Mouse (Mus musculus) Patski (cell line): Measurements from ENCODE around the gene Vma21-ps. TPM values are rescaled to one million over a fixed set of nuclear protein-coding genes. Genes with fewer than 3 reads are reported as not detected.
"Not testable (repeated sequence)": the region's sequence is repeated elsewhere in the genome, so short reads cannot be mapped to it uniquely, and the experiment has no call there.

Source experiments
- ATAC-seq: fragments of 100-300 bp; one replicate; pipeline ENCODE4 v1.8.0; 2021
- CTCF ChIA-PET: fragments of 350-600 bp; sonication (Branson Sonifier 250); formaldehyde crosslinking; loops from one replicate; lab custom pipeline; 2022; ENCODE audit warnings: inconsistent platforms; lab: Charles Lee
- POLR2A ChIA-PET: fragments of 350-600 bp; sonication (Branson Sonifier 250); formaldehyde crosslinking; loops from one replicate; lab custom pipeline; 2022; ENCODE audit warnings: antibody characterized with exemption, inconsistent platforms; lab: Charles Lee
- DNase-seq: peaks from one replicate; pipeline ENCODE4 v3.0.0-alpha.2; 2011; ENCODE audit warnings: low read depth, low spot score
- H3K27me3 ChIP-seq: fragments of 371-371 bp; one replicate; pipeline ENCODE4 v1.5.1; 2021
- CTCF ChIP-seq: fragments of 100-300 bp; IDR thresholded peaks from one replicate; pipeline ENCODE4 v1.5.1; 2021
- in situ Hi-C: fragments of 300-500 bp; cut with MboI; formaldehyde crosslinking; loops from 3 replicates; pipeline ENCODE4 v1.11.1; 2018; ENCODE audit warnings: low pct_unique_long_range_greater_than_20kb, mixed read lengths
- polyA plus RNA-seq: library from polyadenylated mRNA; unstranded; gene quantifications from one replicate; pipeline ENCODE4 v1.2.3, GENCODE M21; 2021

Vma21-ps gene
- 0.40 TPM for polyA plus RNA-seq

DNA sequence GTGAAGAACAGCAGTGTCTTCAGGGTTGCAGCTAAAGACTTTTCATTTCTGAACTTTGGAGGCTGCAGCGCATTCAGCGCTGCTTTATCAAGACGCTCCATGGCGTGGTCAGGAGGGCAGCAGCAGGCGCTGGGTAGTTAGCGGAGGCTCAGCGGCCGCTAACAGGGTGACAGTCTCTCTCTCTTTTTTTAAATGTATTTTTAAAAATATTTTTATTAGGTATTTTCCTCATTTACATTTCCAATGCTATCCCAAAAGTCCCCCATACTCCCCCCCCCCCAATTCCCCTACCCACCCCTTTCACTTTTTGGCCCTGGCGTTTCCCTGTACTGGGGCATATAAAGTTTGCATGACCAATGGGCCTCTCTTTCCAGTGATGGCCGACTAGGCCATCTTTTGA, at the start of gene Vma21-ps:
TSS of gene Vma21-ps (minus strand) at position 101 of the 400 bp plus-strand sequence.
- CTCF ChIA-PET, H3K27me3 ChIP-seq, DNase-seq, in situ Hi-C loops, POLR2A ChIA-PET, ATAC-seq: not testable (repeated sequence)

DNA sequence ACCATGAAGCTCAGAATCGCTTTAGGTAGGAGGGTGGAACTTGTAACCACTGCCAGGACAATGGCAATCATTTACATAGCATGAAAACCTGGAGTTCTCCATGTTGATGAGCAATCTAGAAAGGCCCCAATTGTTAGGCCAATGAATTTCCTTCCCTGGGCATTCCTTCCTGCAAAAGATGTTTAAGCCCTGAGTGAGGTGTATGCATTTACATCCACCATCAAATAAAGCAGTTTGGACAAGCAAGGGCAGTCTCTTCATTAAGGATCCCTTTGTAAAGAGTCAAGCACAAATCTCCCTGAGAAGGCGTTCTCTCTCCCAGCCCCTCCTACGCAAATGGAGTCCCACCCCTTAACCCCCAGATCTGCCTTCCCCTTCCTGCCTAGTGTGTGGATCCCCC, 46.0 kb upstream of the Vma21-ps start:
- DNase-seq, result no peak
- no peak for ATAC-seq
- TF ChIP-seq CTCF, result no peak
- H3K27me3 ChIP-seq, result no peaks in the 10 kb centered on the region
- in situ Hi-C loops, result no loop called here
- POLR2A ChIA-PET, result no interaction called here
- CTCF ChIA-PET, result no interaction called here

DNA sequence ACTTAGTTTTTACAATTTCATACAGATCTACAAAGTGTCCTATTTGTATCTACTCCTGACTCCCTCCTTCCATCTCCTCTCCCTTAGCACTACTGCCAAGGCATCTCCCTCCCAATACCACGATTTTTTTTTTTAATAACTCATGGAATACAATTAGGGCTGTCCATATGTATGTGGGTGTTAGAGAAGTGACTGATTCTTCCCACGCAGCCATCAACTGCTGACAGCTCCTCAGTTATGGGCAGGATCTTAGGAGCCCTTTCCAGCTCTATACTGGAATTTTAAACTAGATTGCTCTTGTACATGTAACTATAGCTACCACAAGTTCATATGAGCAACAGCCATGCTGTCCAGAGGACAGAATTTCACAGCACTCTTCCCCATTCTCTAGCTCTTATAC, 33.6 kb upstream of the Vma21-ps start:
- ATAC-seq, result no peak
- no peak for DNase-seq
- TF ChIP-seq CTCF, result no peak
- ChIA-PET POLR2A (no interaction called here), CTCF (interaction anchor here (1.7 kb wide), 1 partner anchor 15 kb away, joined by 4 read pairs; no protein-coding TSS in a partner anchor)
- in situ Hi-C loops, result no loop called here
- H3K27me3 ChIP-seq, result peaks cover 10% of the 10 kb centered on the region

DNA sequence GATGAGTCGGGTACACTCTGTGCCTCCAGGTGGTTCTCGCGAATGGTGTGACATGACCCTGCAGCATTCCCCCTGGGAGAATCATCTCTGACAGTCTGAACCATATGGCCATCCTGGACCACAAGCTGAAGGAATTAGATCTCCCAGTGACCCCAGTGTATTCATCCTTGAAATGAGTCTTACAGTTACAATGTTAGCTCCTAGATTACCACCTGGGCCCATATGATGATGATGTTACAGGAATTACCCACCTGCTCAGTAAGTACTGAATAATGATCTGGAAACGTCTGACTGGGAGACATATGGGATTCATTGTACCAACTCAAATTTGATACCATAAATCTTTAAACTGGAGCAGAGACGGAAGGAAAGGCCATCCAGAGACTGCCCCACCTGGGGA, 29.4 kb upstream of the Vma21-ps start:
- peaks cover 17% of the 10 kb centered on the region for H3K27me3 ChIP-seq
- in situ Hi-C loops, result no loop called here
- CTCF ChIA-PET, result no interaction called here
- ATAC-seq (no peak), DNase-seq (no peak)
- POLR2A ChIA-PET, result no interaction called here
- no peak for TF ChIP-seq CTCF

DNA sequence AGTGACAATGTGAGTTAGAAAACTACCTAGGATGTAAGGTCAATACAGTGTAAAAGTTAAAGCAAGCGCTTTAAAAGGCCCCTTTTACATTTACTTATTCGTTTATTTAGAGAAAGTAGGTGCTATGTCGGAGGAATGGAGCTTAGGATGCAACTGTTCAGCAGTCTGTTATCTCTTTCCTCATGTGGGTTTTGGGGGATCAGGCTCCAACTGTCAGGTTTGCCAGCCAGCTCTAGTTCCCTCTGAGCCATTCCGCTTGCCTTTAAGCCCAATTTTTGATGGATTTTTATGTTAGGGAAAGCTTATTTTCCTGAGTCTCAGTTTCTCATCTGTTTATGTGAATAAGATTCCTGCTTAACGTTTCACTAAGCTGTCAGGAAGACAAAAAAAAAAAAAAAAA, 22.3 kb upstream of the Vma21-ps start:
- peaks cover 18% of the 10 kb centered on the region for H3K27me3 ChIP-seq
- DNase-seq (no peak), ATAC-seq (no peak)
- no peak for TF ChIP-seq CTCF
- CTCF ChIA-PET, result interaction anchor here (1.2 to 1.5 kb wide), 2 partner anchors 11 to 15 kb away, joined by 3 read pairs; no protein-coding TSS in a partner anchor
- in situ Hi-C loops, result no loop called here
- POLR2A ChIA-PET, result no interaction called here

DNA sequence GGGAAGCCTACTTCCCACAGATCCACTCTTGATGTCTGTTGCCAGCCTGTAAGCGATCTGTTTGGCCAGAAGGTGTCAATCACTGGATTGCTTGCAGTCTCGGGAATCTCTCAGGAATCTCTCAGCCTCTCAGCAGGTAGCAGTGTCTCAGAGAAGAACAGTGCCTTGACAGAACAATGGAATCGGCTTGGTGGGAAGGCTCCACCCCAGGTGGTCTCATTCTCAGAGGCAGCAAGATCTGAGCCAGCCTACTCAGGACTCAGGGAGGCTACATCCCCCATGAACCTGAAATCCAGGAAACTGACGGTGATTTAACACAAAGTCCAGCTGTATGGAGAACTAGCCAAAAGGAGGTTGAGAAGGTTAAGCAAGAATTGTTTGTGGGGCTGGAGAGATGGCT, 20.5 kb upstream of the Vma21-ps start:
- ChIA-PET POLR2A (no interaction called here), CTCF (no interaction called here)
- peaks cover 8% of the 10 kb centered on the region for H3K27me3 ChIP-seq
- TF ChIP-seq CTCF, result no peak
- in situ Hi-C loops, result no loop called here
- DNase-seq (no peak), ATAC-seq (no peak)

DNA sequence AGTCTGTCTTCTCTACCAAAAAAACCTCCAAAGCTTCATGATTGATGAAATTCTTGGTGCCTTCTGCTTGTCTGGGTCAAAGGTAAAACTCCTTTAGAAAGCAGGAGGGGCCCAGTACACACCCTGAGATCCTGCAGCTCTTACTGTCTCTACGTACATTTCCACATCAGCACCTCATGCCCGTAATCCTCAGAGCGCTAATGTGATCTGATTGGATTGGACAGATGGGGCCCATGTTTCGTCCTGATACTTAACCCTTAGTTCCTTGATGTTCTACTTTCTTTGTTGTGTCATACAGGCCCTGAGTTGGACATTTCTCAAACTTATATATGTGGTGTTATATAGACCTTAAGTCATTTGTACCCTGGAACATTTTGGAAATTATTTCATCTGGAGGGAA, 9.6 kb downstream of the Vma21-ps start:
- ChIA-PET CTCF (interaction anchor here (1.0 to 1.2 kb wide), 2 partner anchors 9 to 63 kb away, joined by 3 read pairs; no protein-coding TSS in a partner anchor), POLR2A (no interaction called here)
- in situ Hi-C loops, result no loop called here

DNA sequence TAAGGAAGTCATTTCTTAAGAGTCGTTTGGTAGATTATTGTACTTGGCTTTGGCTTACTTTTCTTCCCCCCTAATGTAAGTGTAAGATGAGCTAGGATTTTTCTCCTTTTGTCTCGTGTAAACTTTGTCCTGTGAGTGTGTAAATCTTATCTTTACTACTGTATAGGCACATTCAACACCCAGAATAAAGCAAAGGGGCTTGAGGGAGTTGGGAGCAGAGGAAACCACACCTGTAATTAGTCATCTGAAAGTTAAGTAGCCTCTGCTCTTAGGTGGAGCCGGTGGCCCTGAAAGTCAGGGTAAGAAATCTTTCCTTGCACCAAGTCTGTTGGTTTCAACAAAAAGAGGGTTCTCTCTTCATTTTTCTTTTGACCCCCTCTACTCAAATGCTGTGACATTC, 23.6 kb downstream of the Vma21-ps start:
- ChIA-PET POLR2A (no interaction called here), CTCF (no interaction called here)
- in situ Hi-C loops, result loop anchor here (25.0 kb wide), 1 partner anchor 539 kb away; the partner anchor contains the start of gene Nipsnap3b

More for the DNA sequence above, 9.6 kb downstream of the Vma21-ps start:
- peaks cover 2% of the 10 kb centered on the region for H3K27me3 ChIP-seq
- TF ChIP-seq CTCF, result no peak
- DNase-seq (no peak), ATAC-seq (no peak)

DNA sequence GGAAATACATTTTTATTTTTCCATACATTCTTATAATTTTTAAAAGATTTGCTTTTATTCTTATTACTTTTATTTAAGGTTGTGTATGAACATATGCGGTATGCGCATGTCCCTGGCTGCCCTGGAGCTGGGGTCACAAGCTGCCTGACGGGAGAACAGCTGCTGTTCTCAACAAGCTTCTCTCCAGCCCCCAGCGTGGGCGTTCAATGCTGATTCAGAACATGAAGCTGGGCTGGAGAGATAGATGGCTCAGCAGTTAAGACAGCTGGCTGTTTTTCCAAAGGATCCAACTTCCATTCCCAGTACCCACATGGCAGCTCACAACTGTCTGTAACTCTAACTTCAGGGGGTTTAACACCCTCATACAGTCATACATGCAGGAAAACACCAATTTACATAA, 35.7 kb downstream of the Vma21-ps start:
- ChIA-PET POLR2A (no interaction called here), CTCF (interaction anchor here (3.4 kb wide), 1 partner anchor 10 kb away, joined by 13 read pairs; no protein-coding TSS in a partner anchor)
- no peak for TF ChIP-seq CTCF
- ATAC-seq (no peak), DNase-seq (no peak)
- no peaks in the 10 kb centered on the region for H3K27me3 ChIP-seq
- in situ Hi-C loops, result loop anchor here (25.0 kb wide), 1 partner anchor 551 kb away; the partner anchor contains the start of gene Nipsnap3b

More for the DNA sequence above, 23.6 kb downstream of the Vma21-ps start:
- DNase-seq (no peak), ATAC-seq (no peak)
- no peak for TF ChIP-seq CTCF
- no peaks in the 10 kb centered on the region for H3K27me3 ChIP-seq

DNA sequence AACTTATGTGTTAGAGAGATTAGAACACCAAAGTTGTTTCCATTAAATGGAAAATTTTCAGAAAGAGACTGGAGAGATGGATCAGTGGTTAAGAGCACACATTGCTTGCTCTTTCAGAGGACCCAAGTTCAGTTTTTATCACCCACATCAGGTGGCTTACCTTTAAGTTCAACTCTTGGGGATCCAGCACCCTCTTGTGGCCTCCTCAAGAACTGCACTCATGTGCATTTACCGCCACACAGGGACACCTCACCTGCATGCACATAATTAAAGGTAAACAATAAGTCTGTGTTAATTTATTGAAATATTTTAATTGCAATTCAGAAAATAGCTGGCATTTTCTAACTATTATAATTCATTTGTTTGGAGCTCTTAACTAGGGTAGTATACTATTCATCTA, 37.3 kb downstream of the Vma21-ps start:
- no peaks in the 10 kb centered on the region for H3K27me3 ChIP-seq
- ChIA-PET CTCF (interaction anchor here (0.8 to 3.4 kb wide), 3 partner anchors 9 to 17 kb away, joined by 3 to 13 read pairs (median 4); no protein-coding TSS in a partner anchor), POLR2A (no interaction called here)
- DNase-seq (no peak), ATAC-seq (no peak)
- in situ Hi-C loops, result loop anchor here (25.0 kb wide), 1 partner anchor 553 kb away; the partner anchor contains the start of gene Nipsnap3b
- peak; percentile 55 for TF ChIP-seq CTCF

Other genes starting within 250 kb of the Vma21-ps start
- gene Smc2, start 58.0 kb downstream of the Vma21-ps start, polyA plus RNA-seq, result 24.3 TPM
- gene Toporsl, start 99.0 kb upstream of the Vma21-ps start, polyA plus RNA-seq, result not detected